Mouse (Mus musculus): ENCODE results near the gene Msx1. TPM values are rescaled to one million over a fixed set of nuclear protein-coding genes. Genes with fewer than 3 reads are reported as not detected.

Msx1 gene
- polyA plus RNA-seq, 2 experiments from 2014 or later = 0.22 TPM; not detected in 1

DNA sequence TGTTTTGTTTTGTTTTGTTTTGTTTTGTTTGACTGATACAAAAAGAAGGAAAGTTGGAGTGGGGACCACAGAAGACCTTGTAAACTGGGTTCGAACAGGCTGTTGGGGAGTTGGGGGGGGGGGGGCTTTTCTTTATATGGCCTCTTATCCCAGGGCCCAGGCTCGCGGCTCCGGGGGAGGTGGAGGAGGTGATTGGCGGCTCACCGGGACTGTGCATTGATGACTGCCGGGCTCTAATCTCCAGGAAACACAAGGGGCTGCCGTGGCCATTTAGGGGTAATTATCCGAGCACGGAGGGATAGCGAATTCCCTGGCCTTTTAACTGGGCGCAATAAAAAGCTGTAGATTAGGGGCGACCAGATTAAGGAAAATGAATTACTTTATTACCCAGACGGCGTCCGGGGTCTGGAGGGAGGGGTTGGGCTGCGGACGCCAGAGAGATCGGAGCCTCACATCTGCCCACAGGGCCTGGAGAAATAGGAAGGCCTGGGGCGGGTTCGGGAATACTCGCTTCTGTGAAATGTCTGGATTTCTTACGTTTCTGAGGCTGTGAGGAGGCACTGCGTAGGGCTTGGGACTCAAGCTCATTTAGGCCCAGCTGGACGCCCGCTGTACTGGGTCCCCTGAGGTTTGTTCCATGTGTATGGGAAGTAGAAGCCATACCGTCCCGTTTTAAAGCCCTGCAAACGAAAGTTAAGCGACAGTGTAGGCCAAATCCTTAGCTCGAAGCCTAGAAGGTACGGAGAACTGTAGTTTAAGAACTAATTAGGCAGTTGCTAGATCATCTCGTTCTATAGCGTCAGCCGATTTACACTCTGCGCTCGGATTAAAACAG is 1.4 kb upstream of the Msx1 start:
- no peak for ATAC-seq

GRCm38 (mm10) chr5:37825111-37825600 is 773 bp upstream of the Msx1 start:
- no peak for ATAC-seq

- ATAC-seq = no peak
These were observed 492 bp downstream of the Msx1 start for GRCm38 (mm10) chr5:37823721-37824460.

DNA sequence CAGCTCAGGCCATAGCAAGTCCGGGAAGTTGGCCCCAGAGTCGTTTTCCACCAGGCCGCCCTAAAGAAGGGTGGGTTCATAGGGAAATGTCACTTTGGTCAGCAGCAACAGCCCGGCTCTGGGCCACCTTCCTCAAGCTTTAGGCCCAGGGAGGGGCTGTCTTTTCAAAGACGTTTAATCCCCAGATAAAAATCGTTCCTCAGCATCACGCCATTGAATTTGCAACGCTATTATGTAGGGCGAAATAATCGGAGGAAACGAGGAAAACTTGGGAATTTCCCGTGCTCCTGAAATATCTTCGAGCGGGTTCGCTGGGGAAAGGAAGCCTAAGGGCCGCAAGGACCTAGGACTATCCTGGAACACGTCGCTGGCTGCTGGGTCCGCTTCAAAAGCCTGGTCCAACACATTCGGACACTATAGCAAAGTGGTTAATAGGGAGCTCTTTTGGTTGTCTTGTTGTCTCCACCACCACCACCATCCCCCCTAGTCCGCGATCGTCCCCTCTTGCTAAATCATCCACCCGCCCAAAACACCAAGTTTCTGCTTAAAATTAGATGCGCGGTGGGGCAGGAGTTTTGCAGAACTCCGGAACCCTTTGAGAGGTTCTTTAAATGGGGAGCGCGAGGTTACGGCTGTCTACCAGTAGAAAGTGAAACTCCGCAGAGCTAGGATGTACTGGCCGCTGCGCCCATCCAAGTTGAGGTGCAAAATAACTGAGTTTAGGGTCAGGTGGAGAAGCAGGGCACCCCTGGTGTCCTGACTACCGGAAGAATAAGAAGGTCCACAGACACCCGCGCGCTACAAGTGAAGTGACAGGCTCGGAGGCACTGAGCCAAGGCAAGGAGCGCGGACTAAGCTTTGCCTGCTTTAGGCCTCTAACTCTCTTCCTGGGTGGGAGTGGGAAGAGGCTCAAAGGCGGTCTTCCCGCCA is 1.3 kb downstream of the Msx1 start:
- ATAC-seq = no peak

DNA sequence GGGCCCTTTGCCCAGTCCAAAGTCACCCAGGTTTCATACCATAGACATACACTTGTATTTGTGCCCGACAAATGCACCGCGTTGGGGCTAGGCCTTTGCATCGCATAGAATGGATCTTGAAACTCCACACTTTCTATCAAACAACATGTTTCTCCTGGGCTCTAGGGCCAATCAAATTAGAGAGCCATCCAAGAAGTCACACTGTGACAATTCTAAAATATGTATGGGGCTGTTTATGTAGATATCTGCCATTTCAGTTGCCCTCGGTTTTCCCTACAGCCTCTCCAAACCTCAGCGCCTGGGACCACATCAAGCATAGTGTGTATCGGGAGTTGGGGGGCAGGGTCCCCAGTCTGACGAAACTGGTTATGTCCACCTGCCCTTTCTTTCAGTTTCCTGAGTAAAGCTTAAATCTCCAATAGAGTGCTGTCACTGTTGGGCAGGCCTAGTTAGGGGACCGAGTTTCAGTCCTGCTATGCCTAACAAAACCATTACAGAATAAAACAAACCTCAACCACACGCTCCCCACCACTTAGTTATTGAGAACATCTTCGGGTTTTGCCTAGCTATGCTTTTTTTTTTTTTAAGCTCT is 2.2 kb downstream of the Msx1 start:
- ATAC-seq = no peak

DNA sequence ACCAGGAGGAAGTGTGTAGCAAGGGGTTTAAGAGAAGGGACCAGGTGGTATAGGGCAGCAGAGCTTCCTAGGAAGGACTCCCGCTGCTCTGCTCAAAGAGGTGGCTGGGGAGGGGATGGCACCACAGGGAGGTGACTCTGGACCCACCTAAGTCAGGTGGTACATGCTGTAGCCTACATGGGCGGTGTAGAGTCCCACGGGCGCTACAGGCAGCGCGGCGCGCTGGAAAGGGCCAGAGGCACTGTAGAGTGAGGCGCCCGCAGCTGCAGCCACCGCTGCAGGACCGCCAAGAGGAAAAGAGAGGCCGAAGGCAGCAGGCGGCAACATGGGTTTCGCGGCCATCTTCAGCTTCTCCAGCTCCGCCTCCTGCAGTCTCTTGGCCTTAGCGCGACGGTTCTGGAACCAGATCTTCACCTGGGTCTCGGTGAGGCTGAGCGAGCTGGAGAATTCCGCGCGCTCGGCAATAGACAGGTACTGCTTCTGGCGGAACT is 3.2 kb downstream of the Msx1 start:
- ATAC-seq = no peak

GRCm38 (mm10) chr5:37820689-37821088 is 3.7 kb downstream of the Msx1 start:
- no peak for ATAC-seq

DNA sequence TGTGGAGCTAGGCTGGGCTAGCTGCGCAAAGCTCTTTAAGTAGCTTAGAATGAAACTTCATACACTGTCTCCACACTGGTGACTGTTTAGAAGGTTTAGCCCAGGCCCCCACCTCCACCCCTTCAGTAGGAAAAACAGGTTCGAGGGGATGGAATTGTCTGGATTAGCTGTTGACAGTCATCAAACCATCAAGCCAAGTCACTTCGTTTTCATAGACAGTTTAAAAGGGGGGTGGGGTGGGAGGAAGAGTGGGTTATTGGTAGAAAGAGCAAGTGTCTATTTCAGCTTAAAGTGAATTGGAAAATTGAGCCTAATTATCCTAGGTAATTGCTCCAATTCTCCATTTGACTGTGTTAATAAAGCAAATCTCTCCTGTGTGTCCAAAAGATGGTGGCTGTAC is 4.4 kb downstream of the Msx1 start:
- ATAC-seq = no peak

DNA sequence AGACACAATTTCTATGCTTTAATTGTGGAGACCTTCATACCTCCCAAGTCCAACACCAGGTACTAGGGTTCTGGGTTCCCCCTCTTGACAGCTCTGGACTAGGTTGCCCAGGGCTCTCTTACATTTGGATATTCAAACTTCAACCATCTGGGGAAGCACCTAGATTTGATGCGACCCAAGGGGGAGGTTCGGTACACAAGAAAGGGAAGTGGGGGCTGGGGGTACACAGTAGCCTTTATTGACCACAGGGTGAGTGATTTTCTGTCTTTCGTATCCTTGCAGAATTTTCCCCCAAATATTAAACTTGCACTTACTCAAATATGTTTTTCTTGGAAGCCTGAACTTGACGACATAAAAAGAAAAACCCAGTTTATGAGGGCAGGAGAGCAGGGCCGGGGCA is 4.8 kb downstream of the Msx1 start:
- no peak for ATAC-seq

GRCm38 (mm10) chr5:37818533-37819215 is 5.7 kb downstream of the Msx1 start:
- no peak for ATAC-seq

- ATAC-seq = no peak
These were observed 6.5 kb downstream of the Msx1 start for GRCm38 (mm10) chr5:37817658-37818532.

DNA sequence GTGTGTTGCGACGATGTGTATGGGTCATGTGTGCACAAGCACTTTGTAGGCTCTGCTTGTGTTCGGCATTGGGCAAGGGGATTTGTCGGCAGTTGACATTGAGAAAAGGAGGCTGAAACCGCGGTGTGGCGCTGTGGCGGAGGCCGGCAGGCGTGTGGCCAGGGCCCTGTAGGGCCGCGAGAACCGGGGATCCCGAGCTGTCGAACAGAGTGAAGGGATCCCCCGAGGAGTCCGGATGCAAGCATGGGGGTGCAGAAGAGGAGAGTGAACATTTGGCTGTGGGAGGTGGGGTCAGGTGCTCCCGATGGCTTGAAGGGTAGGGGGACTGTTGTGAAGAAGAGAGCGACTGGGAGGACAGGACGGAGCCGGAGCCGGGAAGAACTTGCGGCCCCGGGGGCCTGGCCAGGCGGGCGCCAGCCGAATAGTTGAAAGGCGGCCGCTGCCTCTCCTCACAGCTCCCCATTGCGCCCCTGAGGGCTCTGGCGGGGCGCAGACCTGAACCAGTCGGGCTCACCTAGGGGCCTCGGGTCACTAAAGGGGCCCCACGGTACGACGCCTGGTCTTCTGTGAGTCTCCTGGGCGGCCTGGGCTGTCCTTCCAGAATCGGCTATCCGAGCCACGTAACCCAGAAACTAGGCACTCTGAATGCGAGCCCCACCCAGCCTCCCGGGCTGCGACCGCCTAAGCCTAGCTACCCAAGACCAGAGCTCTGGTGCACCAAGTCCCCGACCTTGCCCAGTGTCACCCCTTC is 7.3 kb downstream of the Msx1 start:
- no peak for ATAC-seq

GRCm38 (mm10) chr5:37815909-37816308 is 8.5 kb downstream of the Msx1 start:
- no peak for ATAC-seq

- ATAC-seq = no peak
These were observed 10.2 kb downstream of the Msx1 start for GRCm38 (mm10) chr5:37814169-37814568.

DNA sequence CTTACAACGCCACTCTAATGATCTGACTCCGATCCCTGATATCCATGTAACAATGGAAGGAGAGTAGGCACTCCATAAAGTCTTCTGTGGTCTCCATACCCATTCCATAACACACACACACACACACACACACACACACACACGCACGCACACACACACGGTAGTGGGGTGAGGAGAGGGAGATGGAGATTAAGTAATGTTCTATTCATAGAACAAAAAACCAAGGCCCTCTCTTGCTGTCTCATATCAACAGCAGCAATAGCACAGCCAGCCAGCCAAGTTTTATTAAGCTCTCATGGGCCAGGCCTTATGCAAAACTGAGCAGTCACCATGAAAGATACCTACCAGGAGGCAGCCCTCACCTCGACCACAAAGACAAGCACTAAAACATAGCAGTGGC is 19.1 kb downstream of the Msx1 start:
- no peak for ATAC-seq

DNA sequence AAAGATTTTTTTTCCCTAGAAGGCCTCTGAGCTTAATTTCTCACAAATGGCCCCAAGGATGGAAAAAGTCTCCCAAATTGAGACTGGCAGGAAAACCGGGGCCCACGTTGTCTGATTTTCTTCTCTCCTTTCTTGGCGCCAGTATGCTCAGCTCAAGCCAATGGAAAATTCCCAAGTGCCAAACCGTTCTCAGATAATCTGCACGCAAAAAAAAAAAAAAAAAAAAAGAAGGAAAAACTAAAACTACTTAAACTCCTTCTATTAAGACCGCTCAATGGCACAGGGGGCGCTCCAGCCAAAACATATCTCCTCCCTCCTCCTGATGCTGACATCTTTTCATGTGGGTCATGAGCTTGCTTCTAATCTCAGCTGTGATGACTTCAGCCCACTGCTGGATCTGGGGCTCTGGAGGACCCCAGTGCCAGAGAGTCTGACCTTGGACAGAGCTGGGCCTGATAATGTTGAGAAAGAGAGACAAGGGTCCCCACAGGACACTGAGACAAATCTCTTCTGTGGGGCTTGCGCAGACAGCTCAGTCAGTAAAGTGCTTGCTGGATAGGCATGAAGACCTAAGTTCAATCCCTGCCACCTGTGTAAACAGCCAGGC is 19.8 kb downstream of the Msx1 start:
- no peak for ATAC-seq

- ATAC-seq = no peak
These were observed 27.1 kb downstream of the Msx1 start for GRCm38 (mm10) chr5:37797251-37797650.

DNA sequence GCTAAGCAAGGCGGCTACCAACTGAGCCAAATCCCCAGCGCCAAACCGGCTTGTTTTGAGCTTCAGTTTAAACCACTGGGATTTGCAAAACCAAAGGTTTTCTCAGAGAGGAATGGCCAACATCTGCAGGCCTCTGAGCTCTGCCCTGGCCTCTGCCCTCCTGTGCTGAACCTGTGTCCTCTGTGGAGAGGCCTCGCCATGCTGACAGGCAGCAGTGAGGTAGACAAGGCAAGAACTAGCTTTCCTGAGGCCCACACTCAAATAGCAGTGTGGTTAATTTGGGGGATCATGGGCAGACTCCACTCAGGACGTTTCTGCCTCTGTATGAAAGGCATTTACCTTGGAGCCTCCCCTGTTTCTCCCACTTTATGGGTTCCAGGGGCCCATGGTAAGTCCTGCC is 27.6 kb downstream of the Msx1 start:
- ATAC-seq = no peak

DNA sequence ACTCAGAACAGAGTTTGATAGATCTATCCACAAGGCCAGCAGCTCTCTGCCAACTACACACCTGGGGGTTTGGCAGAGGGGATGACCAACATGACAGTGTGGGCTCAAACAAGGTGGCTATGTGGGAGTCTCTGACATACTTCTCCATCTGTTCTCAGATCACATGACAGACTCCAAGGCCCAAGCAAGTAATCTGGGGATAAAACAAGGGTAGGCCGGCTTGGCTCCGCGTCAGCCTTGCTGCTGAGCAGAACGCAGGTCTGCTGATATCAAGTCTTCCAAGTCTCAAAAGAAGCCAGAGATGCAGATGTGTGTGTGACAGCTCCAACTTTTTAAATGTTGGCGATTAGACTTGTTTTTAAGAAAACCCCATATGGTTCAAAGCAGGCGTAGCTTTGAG is 28.7 kb downstream of the Msx1 start:
- no peak for ATAC-seq

All from activated CD4-positive, CD25-positive, alpha-beta regulatory T cell, adult 4 months (primary cell).